Mouse (Mus musculus): ENCODE measurements around the gene Lce1f.
"Not testable (repeated sequence)": the region's sequence is repeated elsewhere in the genome, so short reads cannot be mapped to it uniquely, and the experiment has no call there.

DNA sequence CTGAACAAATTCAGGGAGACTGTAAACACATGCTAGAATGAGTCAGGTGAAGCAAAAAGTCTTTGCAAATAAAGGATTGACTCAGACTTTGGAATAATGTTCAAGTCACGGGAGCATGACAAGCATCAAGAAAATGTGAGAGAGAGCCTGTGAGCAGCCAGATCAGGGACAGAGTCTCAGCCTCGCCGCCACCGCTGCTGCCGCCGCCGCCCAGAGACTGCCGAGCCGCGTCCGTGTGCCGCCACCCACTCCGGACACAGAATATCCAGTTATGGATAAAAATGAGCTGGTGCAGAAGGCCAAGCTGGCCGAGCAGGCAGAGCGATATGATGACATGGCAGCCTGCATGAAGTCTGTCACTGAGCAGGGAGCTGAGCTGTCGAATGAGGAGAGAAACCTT is 31.0 kb downstream of the Lce1f start:
- not testable (repeated sequence) for TF ChIP-seq CTCF (conservative IDR thresholded peaks at IDR 0.05; ENCODE audit: low read length); NANOG (IDR thresholded peaks at IDR 0.05; ENCODE audit: borderline replicate concordance, low read length); POU5F1 (IDR thresholded peaks at IDR 0.05; ENCODE audit: borderline replicate concordance, low read length)
